13 mouse cellular contexts compared by ENCODE assay signal in the genomic region with DNA sequence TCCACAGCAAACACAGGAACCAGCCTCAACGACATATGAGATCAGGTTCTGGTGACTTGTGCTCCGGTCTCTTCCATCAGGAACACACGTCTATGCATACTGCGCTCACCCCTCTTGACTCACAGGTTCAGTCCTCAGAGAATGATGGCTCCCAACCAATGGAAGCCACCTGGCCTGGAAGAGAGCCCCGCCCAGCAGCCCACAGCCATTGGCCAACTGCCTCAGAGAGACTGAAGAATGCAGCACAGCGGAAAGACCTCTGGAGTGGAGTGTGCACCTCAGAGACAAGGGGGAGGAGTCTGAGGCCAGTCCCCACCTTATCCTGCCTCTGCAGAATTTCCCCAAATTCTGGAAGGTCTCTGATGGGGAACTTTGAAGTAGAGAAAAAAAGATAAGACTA. TPM values are rescaled to one million over a fixed set of nuclear protein-coding genes. Genes with fewer than 3 reads are reported as not detected.
"Had no signal": no experiment of that assay in that cellular context is flagged by ENCODE, and none has a peak within 500 bp of the region (broad histone marks: within the 10 kb centered on the region; RNA-seq: fewer than 3 reads in every experiment).

No protein-coding gene starts in this region.

- H3K4me3 ChIP-seq: intestine, embryonic 15.5 days; left cerebral cortex, adult 2 months; limb, embryonic 10.5 days; liver, embryonic 15.5 days; megakaryocyte, embryonic 14.5 days; stomach, embryonic 15.5 days had no signal

- H3K9ac ChIP-seq: intestine, embryonic 15.5 days; liver, embryonic 15.5 days; stomach, embryonic 15.5 days had no signal

- H3K4me2 ChIP-seq: intestine, embryonic 15.5 days; liver, embryonic 15.5 days; midbrain, embryonic 11.5 days; stomach, embryonic 15.5 days had no signal

- H3K36me3 ChIP-seq: intestine, embryonic 15.5 days; limb, embryonic 10.5 days; liver, embryonic 15.5 days; stomach, embryonic 15.5 days had no signal

- H3K9me3 ChIP-seq: intestine, embryonic 15.5 days; limb, embryonic 10.5 days; liver, embryonic 15.5 days; stomach, embryonic 15.5 days had no signal

- H3K27ac ChIP-seq: intestine, embryonic 15.5 days; left cerebral cortex, adult 2 months; limb, embryonic 10.5 days; liver, embryonic 15.5 days; macrophage; stomach, embryonic 15.5 days had no signal

- DNase-seq: kidney, adult 8-10 months; kidney, postnatal 25 days; right cerebral cortex, postnatal 14 days; thymus, adult 2 months; thymus, postnatal 25 days had no signal

- H3K27me3 ChIP-seq: intestine, embryonic 15.5 days; stomach, embryonic 15.5 days had no signal

RNA-seq across cellular contexts. Expression of a gene that starts 36.0 kb away (rescaled TPM):
- polyA plus RNA-seq: limb, embryonic 10.5 days; macrophage had no signal
